Mouse (Mus musculus) right cerebral cortex, adult 2 months (tissue): Measurements from ENCODE around the gene Eapp.
"Not testable (repeated sequence)": the region's sequence is repeated elsewhere in the genome, so short reads cannot be mapped to it uniquely, and the experiment has no call there.

Experiments
- DNase-seq, 2 experiments: peaks; one replicate each; pipeline ENCODE4 v3.0.0; 2021 to 2022; ENCODE audit warnings: low spot score in 2 of 2

Gene Eapp

DNA sequence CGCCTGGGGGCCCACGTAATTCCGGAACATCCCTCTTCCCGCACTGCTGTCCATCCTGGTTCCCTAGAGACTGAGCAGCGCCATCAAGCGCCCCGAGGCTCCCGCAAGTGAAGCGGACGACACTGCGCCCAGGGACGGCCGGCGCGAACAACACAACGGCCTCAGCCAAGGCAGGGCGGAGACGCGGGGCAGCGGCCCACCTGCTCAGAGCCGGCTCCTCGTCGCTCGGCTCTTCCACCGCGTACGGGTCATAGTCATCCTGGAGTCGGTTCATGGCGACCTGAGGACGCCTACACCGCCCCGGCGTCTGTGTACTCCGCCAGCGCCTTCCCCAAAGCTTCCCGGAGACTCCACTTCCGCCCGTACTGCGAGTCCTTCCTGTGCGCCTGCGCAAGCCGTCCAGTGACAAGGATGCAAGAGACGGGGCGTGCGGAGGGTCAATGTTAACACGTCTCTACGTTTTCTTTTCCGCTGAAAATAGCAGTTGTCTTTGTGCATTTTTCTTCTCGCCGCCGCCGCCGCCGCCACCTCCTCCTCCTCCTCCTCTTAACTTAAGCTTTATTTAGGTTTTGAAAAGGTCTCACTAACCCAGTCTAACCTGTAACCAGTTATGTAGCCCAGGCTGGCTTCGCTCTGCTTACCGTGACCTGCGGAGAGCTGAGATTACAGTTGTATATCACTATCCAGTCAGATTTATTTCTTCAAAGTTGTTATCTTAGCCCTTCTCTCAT lies at the start of gene Eapp:
Gene Eapp, minus strand, starts transcription at position 387 of the 731 bp plus-strand sequence.
- DNase-seq: peak; percentile 96 to 97

DNA sequence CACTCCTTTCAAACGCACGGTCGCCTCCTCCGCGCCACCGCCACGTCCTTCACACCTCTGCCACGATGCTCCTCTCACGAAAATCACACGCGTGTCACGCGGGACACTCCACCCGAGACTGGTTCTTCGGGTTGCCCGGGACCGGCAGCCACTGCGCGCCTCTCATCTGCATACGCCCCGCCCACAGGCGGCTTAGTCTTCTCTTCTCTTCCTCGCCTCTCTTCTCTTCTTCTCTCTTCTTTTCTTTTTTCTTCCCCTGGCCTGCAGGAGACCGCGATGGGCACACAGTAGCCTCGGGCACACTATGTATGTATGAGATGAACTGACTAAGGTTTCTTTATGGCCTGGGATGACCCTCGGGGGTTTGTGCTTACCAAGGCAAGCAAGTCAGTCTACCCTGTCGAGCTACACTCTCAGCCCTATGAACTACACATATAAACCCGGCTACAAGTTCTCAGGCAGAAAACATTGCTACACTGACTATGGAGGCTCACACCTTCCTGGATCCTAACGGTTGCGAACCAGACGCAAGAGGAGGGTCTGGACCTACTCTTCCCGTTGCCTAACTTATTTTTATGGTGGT lies 43.1 kb upstream of the Eapp start:
- peak in 1 of 2 experiments; percentile 14 for DNase-seq

DNA sequence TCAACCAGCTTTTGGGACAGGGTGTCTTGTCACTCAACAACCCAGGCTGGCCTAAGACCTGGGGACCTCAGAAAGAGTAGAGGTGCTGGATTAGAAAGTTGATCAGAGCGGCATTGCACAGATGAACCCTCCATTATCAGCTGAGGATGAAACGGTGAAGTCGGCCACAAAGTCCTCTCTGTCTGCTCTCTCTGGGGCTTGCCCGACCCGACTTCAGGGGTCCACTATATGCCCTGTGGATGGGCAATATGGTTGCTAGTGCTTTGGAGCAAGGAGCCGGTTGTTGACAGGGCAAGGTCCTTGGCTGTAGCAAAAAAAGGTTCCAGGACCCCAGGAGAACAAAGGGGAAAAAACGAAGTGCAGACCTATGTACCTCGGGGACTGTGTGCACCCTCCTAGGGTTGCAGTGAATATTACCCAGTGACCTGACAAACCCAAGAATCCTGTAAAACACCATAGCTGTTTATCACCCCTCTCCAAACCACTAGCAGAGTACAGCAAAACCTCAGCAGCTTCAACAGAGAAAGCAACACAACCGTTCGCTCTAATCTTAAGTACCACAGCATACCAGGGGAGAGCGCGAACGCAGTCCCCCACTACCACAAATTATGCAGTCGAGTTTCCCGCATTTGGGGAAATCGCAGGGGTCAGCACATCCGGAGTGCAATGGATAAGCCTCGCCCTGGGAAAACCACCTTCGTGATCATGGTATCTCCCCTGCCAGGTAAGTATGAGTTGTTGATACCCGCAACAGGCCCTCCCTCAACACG lies 42.4 kb upstream of the Eapp start:
- DNase-seq: not testable (repeated sequence)

DNA sequence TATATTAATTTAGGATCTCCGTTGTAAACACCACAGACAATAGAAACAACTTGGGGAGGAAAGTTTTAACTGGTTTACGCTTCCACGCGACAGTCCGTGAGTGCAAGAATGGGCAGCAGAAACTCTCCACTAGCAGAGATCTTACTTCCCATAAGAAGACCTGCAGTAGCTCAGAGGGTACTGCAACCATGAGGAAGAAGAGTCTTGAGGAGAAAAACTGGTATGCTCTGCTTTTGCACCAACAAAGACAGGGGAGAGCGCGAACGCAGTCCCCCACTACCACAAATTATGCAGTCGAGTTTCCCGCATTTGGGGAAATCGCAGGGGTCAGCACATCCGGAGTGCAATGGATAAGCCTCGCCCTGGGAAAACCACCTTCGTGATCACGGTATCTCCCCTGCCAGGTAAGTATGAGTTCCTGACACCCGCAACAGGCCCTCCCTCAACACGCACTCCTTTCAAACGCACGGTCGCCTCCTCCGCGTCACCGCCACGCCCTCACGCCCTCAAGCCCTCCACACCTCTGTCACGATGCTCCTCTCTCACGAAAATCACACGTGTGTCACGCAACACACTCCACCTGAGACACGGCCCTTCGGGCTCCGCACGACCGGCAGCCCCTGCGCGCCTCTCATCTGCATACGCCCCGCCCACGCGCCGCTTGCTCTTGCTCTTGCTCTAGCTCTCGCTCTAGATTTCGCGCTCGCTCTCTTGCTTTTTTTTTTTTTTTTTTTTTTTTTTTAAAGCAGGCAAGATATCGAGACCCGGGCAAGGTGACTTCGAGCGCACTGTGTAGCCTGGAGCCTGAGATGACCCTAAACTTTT lies 38.8 kb upstream of the Eapp start:
- DNase-seq: peak in 1 of 2 experiments; percentile 26

DNA sequence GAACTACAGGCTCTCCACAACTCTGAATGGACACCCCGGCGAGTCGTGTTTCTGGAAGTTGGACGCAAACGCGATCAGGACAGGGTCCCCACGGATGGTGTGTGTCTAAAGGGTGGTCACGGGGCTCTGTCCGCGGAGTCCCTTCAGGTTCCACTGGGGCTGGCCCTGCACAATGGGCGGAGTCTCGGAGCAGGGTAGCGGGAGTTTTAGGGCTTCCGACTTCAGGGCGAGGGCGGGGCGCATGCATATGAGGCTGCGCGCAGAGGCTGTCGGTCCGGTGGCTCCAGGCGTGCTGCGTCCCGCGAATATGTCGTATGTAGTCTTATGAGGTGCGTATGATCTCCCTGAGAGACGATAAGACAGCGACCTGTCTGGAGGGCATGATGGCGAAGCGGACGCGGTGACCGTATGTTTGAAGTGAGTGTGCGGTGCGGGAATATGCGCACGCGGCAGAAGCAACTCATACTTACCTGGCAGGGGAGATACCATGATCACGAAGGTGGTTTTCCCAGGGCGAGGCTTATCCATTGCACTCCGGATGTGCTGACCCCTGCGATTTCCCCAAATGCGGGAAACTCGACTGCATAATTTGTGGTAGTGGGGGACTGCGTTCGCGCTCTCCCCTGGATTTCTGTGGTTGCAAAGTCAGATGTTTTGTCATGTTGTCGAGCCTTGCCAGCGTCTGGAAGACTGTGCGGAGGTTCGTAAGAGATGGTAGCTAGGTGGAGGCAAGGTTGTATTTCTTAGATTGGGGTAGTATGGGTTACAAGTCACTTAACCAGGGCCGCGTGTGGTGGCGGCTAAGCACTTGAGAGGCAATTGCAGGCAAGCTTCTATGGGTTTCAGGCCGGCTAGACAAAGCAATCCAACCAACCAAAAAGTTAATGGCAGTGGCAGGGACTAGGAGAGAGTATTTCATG lies 33.7 kb upstream of the Eapp start:
- DNase-seq: not testable (repeated sequence)

DNA sequence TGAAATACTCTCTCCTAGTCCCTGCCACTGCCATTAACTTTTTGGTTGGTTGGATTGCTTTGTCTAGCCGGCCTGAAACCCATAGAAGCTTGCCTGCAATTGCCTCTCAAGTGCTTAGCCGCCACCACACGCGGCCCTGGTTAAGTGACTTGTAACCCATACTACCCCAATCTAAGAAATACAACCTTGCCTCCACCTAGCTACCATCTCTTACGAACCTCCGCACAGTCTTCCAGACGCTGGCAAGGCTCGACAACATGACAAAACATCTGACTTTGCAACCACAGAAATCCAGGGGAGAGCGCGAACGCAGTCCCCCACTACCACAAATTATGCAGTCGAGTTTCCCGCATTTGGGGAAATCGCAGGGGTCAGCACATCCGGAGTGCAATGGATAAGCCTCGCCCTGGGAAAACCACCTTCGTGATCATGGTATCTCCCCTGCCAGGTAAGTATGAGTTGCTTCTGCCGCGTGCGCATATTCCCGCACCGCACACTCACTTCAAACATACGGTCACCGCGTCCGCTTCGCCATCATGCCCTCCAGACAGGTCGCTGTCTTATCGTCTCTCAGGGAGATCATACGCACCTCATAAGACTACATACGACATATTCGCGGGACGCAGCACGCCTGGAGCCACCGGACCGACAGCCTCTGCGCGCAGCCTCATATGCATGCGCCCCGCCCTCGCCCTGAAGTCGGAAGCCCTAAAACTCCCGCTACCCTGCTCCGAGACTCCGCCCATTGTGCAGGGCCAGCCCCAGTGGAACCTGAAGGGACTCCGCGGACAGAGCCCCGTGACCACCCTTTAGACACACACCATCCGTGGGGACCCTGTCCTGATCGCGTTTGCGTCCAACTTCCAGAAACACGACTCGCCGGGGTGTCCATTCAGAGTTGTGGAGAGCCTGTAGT lies 23.4 kb upstream of the Eapp start:
- not testable (repeated sequence) for DNase-seq

DNA sequence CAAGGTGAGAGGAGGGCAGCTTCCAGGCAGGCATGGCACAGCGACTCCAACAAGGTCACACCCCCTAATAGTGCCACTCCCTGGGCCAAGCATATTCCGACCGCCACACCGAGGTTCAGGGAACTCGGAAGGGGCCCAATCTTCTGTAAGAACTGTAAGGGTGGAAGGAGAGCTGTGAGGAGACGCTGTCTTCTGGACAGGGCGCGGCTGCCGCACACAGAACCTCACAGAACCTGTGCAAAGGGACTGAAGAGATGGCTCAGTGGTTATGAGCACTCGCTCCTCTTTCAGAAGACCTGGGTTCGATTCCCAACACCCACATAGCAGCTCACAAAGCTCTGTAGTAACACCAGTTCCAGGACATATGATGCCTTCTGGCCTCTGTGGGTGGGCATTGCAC lies 21.8 kb upstream of the Eapp start:
- peak in 1 of 2 experiments; percentile 0 for DNase-seq

DNA sequence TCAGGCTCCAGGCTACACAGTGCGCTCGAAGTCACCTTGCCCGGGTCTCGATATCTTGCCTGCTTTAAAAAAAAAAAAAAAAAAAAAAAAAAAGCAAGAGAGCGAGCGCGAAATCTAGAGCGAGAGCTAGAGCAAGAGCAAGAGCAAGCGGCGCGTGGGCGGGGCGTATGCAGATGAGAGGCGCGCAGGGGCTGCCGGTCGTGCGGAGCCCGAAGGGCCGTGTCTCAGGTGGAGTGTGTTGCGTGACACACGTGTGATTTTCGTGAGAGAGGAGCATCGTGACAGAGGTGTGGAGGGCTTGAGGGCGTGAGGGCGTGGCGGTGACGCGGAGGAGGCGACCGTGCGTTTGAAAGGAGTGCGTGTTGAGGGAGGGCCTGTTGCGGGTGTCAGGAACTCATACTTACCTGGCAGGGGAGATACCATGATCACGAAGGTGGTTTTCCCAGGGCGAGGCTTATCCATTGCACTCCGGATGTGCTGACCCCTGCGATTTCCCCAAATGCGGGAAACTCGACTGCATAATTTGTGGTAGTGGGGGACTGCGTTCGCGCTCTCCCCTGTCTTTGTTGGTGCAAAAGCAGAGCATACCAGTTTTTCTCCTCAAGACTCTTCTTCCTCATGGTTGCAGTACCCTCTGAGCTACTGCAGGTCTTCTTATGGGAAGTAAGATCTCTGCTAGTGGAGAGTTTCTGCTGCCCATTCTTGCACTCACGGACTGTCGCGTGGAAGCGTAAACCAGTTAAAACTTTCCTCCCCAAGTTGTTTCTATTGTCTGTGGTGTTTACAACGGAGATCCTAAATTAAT lies 18.3 kb upstream of the Eapp start:
- peak; percentile 28 to 47 for DNase-seq

DNA sequence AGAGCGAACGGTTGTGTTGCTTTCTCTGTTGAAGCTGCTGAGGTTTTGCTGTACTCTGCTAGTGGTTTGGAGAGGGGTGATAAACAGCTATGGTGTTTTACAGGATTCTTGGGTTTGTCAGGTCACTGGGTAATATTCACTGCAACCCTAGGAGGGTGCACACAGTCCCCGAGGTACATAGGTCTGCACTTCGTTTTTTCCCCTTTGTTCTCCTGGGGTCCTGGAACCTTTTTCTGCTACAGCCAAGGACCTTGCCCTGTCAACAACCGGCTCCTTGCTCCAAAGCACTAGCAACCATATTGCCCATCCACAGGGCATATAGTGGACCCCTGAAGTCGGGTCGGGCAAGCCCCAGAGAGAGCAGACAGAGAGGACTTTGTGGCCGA lies 14.8 kb upstream of the Eapp start:
- DNase-seq: peak; percentile 32 to 37

DNA sequence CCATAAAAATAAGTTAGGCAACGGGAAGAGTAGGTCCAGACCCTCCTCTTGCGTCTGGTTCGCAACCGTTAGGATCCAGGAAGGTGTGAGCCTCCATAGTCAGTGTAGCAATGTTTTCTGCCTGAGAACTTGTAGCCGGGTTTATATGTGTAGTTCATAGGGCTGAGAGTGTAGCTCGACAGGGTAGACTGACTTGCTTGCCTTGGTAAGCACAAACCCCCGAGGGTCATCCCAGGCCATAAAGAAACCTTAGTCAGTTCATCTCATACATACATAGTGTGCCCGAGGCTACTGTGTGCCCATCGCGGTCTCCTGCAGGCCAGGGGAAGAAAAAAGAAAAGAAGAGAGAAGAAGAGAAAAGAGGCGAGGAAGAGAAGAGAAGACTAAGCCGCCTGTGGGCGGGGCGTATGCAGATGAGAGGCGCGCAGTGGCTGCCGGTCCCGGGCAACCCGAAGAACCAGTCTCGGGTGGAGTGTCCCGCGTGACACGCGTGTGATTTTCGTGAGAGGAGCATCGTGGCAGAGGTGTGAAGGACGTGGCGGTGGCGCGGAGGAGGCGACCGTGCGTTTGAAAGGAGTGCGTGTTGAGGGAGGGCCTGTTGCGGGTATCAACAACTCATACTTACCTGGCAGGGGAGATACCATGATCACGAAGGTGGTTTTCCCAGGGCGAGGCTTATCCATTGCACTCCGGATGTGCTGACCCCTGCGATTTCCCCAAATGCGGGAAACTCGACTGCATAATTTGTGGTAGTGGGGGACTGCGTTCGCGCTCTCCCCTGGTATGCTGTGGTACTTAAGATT lies 14.2 kb upstream of the Eapp start:
- DNase-seq: peak in 1 of 2 experiments; percentile 1

DNA sequence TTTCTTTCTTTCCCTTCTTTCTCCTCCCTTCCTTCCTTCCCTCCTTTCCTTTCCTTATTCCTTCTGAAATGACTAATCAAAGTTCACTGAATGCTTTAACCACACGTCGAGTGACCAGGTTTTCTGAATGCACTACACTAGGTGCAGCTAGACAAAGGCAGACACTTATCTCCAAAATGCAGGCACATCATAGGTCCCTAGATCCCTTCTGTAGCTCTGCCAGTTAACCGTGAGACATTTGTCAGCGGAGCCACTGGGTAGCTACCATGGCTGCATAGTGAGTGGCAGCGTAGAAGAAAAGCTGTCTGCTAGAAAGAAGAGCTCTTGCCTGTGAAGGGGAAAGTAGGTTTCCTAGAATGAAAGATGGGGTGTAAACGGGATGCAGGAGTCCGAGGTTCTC lies 3.7 kb upstream of the Eapp start:
- DNase-seq: no peak

DNA sequence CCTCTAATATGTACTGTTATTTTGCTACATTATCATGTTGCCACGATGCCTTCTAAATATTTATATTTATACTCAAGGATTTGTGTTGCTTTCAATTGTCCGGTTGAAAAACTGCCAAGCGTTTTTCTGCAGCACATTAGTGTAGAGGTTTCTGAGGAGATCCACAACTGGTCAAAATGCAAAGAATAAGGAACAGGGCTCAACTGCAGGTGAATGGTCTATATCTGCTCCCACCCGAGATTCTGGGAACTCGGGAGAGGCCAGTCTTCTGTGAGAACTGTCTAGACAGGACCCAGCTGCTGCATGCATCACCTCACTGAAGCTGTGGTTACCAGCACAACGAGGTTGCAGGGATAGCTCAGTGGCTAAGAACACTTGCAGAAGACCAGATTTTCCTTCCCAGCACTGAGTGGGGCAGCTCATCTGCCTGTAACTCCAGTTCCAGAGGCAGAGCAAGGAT lies 2.1 kb upstream of the Eapp start:
- DNase-seq: no peak

DNA sequence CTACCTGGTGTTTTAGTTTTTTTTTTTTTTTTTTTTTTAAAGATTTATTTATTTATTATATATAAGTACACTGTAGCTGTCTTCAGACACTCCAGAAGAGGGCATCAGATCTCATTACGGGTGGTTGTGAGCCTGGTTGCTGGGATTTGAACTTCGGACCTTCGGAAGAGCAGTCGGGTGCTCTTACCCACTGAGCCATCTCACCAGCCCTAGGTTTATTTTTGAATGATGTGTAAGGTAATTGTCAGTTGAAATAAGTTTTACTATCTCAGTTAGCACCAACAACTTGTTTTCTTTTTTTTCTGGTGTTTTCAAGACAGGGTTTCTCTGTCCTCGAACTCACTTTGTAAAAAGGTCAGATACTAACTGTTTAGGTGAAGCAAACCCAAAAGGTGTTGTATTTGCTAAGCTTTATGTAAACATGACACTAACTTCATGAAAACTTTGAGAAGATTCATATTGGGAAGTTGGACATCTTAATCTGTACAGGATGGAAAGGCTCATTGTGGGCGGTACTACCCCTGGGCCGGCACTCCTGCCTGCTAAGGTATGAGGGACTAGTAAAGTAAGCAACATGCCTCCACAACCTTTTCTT lies 1.4 kb upstream of the Eapp start:
- DNase-seq: peak in 1 of 2 experiments; percentile 20

DNA sequence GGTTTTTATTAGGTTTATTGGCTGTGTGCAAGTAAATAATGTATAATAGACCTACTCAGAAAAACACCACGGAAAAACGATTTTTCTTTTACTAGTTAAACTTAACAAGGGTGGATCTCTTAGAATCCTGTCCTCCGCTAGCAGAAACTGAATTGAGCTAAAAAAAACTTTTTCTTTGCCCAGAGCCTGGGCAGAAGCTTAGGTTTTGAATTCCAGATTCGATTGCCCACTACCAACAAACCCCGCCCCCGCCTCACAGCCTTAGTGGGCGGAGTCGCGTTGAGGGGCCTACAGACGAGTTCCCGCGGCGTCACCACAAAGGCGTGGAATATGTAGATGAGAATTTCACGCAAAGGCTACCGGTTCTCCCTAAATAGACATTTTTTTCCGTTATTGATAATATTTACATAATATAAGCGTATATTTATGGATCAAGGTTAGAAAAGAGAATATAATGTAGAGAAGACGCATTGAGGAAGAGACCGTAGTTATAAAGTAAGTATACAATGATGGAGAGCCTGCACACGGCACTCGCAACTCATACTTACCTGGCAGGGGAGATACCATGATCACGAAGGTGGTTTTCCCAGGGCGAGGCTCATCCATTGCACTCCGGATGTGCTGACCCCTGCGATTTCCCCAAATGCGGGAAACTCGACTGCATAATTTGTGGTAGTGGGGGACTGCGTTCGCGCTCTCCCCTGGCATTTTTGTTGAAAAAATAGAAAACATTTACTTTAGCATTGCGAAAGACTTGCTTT lies 725 bp upstream of the Eapp start:
- peak; percentile 88 to 93 for DNase-seq

DNA sequence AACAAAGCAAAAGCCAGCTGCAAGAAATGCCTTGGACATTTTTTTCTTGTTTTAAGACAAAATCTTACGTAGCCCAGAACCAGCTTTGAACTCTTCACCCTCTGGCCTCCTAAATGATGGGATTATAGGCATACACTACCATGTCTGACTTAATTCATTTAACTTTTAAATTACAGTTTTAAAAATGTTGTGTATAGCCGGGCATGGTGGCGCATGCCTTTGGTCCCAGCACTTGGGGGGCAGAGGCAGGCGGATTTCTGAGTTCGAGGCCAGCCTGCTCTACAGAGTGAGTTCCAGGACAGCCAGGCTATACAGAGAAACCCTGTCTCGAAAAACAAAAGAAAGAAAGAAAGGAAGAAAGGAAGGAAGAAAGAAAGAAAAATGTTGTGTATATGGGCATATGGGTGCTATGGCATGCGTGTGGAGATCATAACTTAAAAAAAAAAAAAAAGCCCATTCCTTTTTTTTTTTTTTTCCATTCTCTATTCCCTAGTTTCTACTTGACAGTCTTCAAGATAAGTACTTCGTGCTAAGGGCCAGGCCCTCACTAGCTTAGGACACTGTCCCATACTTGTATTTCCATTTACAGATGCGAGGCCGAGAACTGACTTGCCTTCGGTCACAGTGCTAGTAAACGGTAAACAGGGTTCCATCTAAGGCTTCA lies 718 bp downstream of the Eapp start:
- no peak for DNase-seq

DNA sequence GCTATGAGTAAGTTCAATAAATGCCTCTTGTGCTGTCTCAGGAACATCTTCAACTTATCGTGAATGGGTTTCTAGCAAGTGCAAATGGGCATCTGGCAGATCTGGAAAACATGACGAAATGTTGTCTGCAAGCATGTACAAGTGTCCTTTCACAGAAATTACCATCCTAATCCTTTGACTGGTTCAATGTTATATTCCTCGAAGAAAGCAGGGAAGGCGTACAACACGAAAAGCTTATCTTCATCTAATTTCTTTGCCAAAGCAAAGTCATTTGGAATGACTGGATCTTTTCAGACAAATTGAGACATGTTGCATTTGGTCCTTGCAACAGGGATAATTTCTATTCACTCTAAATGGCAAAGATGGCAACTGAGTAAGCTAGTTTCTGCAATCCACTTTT lies 6.6 kb downstream of the Eapp start:
- no peak for DNase-seq
